Mouse (Mus musculus) CD4-positive, CD25-positive, alpha-beta regulatory T cell (primary cell): ENCODE measurements around the gene Ciapin1. TPM values are rescaled to one million over a fixed set of nuclear protein-coding genes. Genes with fewer than 3 reads are reported as not detected.

Experiments used
- polyA plus RNA-seq: library from polyadenylated mRNA; unstranded; fragments of 100-300 nt; shearing (Covaris generic); gene quantifications from one replicate; pipeline ENCODE4 v1.2.1, GENCODE M21; 2017

Ciapin1 gene
- polyA plus RNA-seq = 91.4 TPM

GRCm38 (mm10) chr8:94837662-94838574, at the start of gene Ciapin1, which contains the start of gene Coq9:
TSS of gene Ciapin1 (minus strand) at chr8:94838358.
TSS of gene Coq9 (plus strand) at chr8:94838321.

GRCm38 (mm10) chr8:94876197-94876730, 38.1 kb upstream of the Ciapin1 start, which contains the start of gene Dok4:
TSS of gene Dok4 (minus strand) at chr8:94876330.

GRCm38 (mm10) chr8:94857346-94858173, 19.4 kb upstream of the Ciapin1 start, which contains the start of gene Polr2c:
TSS of gene Polr2c (plus strand) at chr8:94857450.

GRCm38 (mm10) chr8:94810153-94810552, 28.0 kb downstream of the Ciapin1 start, which contains the start of gene Ccl17:
TSS of gene Ccl17 (plus strand) at chr8:94810453.

GRCm38 (mm10) chr8:94771941-94772670, 66.1 kb downstream of the Ciapin1 start, which contains the start of gene Cx3cl1:
TSS of gene Cx3cl1 (plus strand) at chr8:94772009.

Other genes with a start within 250 kb of the Ciapin1 start
- gene Rspry1, start 236.4 kb downstream of the Ciapin1 start, polyA plus RNA-seq = 61.6 TPM
- gene Fam192a, start 236.4 kb downstream of the Ciapin1 start, polyA plus RNA-seq = 82.1 TPM
- 191 TPM for gene Arl2bp, start 171.8 kb downstream of the Ciapin1 start, polyA plus RNA-seq
- gene Pllp, start 142.1 kb downstream of the Ciapin1 start, polyA plus RNA-seq = not detected
- not detected for gene Ccl22, start 92.8 kb downstream of the Ciapin1 start, polyA plus RNA-seq
- gene Cx3cl1, start 66.3 kb downstream of the Ciapin1 start, polyA plus RNA-seq = 0.31 TPM
- gene Ccl17, start 27.9 kb downstream of the Ciapin1 start, polyA plus RNA-seq = not detected
- 66.1 TPM for gene Coq9, start within 50 bp of the Ciapin1 start, polyA plus RNA-seq
- 105 TPM for gene Polr2c, start 19.1 kb upstream of the Ciapin1 start, polyA plus RNA-seq
- 3.1 TPM for gene Dok4, start 38.0 kb upstream of the Ciapin1 start, polyA plus RNA-seq
- 0.87 TPM for gene Ccdc102a, start 79.7 kb upstream of the Ciapin1 start, polyA plus RNA-seq
- not detected for gene Adgrg5, start 85.3 kb upstream of the Ciapin1 start, polyA plus RNA-seq
- 4.9 TPM for gene Adgrg1, start 136.4 kb upstream of the Ciapin1 start, polyA plus RNA-seq
- gene Adgrg3, start 179.3 kb upstream of the Ciapin1 start, polyA plus RNA-seq = 0.48 TPM
- gene Drc7, start 216.7 kb upstream of the Ciapin1 start, polyA plus RNA-seq = not detected
- gene Katnb1, start 242.8 kb upstream of the Ciapin1 start, polyA plus RNA-seq = 16.0 TPM